21 mouse cellular contexts compared by ENCODE assay signal in genomic region chr16:23785216-23785615, GRCm38 (mm10).
DNase-seq lines count a peak whose midpoint lies in the region; ATAC-seq and TF ChIP-seq lines count a peak whose summit lies in the region.
"Had no signal": no experiment of that assay in that cellular context is flagged by ENCODE, and none has a peak within 500 bp of the region (broad histone marks: within the 10 kb centered on the region; RNA-seq: fewer than 3 reads in every experiment).

No protein-coding gene starts in this region.

- no peak overlapping the region for H3K4me3 ChIP-seq in lung, embryonic 14.5 days (ENCODE audit: low read depth, low read length)
- H3K4me3 ChIP-seq in lung, embryonic 16.5 days (ENCODE audit: low read length), result no peak overlapping the region
- H3K4me3 ChIP-seq: embryonic facial prominence, embryonic 13.5 days; embryonic facial prominence, embryonic 15.5 days; erythroblast, embryonic 14.5 days; forebrain, embryonic 10.5 days; forebrain, embryonic 12.5 days had no signal

- 0 out of 2 replicates have a peak overlapping the region, but pooled peaks have one; percentile 20 for H3K27ac ChIP-seq in lung, embryonic 14.5 days (ENCODE audit: low read depth)
- H3K27ac ChIP-seq in lung, embryonic 16.5 days (ENCODE audit: low read length), result peak overlapping the region; percentile 9; the same call in 1 of the 2 replicates
- H3K27ac ChIP-seq: embryonic facial prominence, embryonic 13.5 days; embryonic facial prominence, embryonic 15.5 days; forebrain, embryonic 10.5 days; forebrain, embryonic 12.5 days had no signal

- H3K9me3 ChIP-seq in lung, embryonic 14.5 days (ENCODE audit: low read depth, low read length), result no peaks in the 10 kb centered on the region
- no peaks in the 10 kb centered on the region for H3K9me3 ChIP-seq in lung, embryonic 16.5 days (ENCODE audit: control insufficient read depth, low read length)
- H3K9me3 ChIP-seq: embryonic facial prominence, embryonic 13.5 days; embryonic facial prominence, embryonic 15.5 days; forebrain, embryonic 10.5 days; forebrain, embryonic 12.5 days had no signal

- no peak overlapping the region for H3K4me2 ChIP-seq in lung, embryonic 14.5 days
- no peak overlapping the region for H3K4me2 ChIP-seq in lung, embryonic 16.5 days (ENCODE audit: low read depth, low read length)
- H3K4me2 ChIP-seq: embryonic facial prominence, embryonic 13.5 days; embryonic facial prominence, embryonic 15.5 days; forebrain, embryonic 12.5 days had no signal

- no peaks in the 10 kb centered on the region for H3K36me3 ChIP-seq in lung, embryonic 14.5 days (ENCODE audit: insufficient read depth)
- H3K36me3 ChIP-seq in lung, embryonic 16.5 days (ENCODE audit: control insufficient read depth, insufficient read depth, low read length), result no peaks in the 10 kb centered on the region
- H3K36me3 ChIP-seq: embryonic facial prominence, embryonic 13.5 days; embryonic facial prominence, embryonic 15.5 days; forebrain, embryonic 10.5 days; forebrain, embryonic 12.5 days had no signal

- 73% methylated on average over 2 of the region's 2 CpGs for WGBS in lung, embryonic 14.5 days
- WGBS in lung, embryonic 16.5 days, result 83% methylated on average over 2 of the region's 2 CpGs

- ATAC-seq in lung, embryonic 14.5 days (ENCODE audit: insufficient read depth), result no peak
- ATAC-seq in lung, embryonic 16.5 days (ENCODE audit: low read depth), result peak; percentile 12; the same call in 1 of the 2 replicates
- ATAC-seq: forebrain, embryonic 14.5 days; forebrain, embryonic 16.5 days had no signal

- peak; percentile 55 for DNase-seq in adrenal gland, adult 2 months
- DNase-seq in adrenal gland, adult 8-10 months, result no peak
- DNase-seq in lung, embryonic 14.5 days, result peak; percentile 34
- DNase-seq in lung, postnatal 4 days, result no peak
- no peak for DNase-seq in lung, postnatal 14 days
- DNase-seq: adrenal gland, postnatal 14 days; cerebellum, adult 11 months; cerebellum, adult 18-20 months; cerebellum, adult 8-10 months; cerebellum, adult 9-11 months; cerebellum, postnatal 14 days; cerebellum, postnatal 36 days; embryo, embryonic 11 days had no signal

- TF ChIP-seq CTCF in lung, embryonic 14.5 days (IDR thresholded peaks at IDR 0.05; ENCODE audit: low read depth), result no peak

- H3K9ac ChIP-seq in lung, embryonic 14.5 days, result no peak overlapping the region
- H3K9ac ChIP-seq in lung, embryonic 16.5 days (ENCODE audit: low read length), result no peak overlapping the region
- H3K9ac ChIP-seq: embryonic facial prominence, embryonic 13.5 days; embryonic facial prominence, embryonic 15.5 days; forebrain, embryonic 12.5 days had no signal

- H3K4me1 ChIP-seq in lung, embryonic 14.5 days (ENCODE audit: insufficient read depth), result no peaks in the 10 kb centered on the region
- peaks cover 6% of the 10 kb centered on the region; the same call in 1 of the 2 replicates for H3K4me1 ChIP-seq in lung, embryonic 16.5 days (replicated peaks; ENCODE audit: control insufficient read depth, insufficient read depth, low read length)
- H3K4me1 ChIP-seq: forebrain, embryonic 12.5 days had no signal

- H3K27me3 ChIP-seq in lung, embryonic 14.5 days (ENCODE audit: insufficient read depth, low read length), result no peaks in the 10 kb centered on the region
- no peaks in the 10 kb centered on the region for H3K27me3 ChIP-seq in lung, embryonic 16.5 days (ENCODE audit: control insufficient read depth, insufficient read depth, low read depth, low read length)
- H3K27me3 ChIP-seq: embryonic facial prominence, embryonic 13.5 days; embryonic facial prominence, embryonic 15.5 days; forebrain, embryonic 12.5 days had no signal

Comparison
In these comparisons a context has a peak if more than half of its experiments do, and no peak if none do; other contexts are left out.
1. DNase-seq: peak in adrenal gland, adult 2 months (single experiment) and lung, embryonic 14.5 days (single experiment); none in adrenal gland, adult 8-10 months (single experiment), lung, postnatal 4 days (0 of 2) and lung, postnatal 14 days (single experiment).